Mouse (Mus musculus) midbrain, embryonic 14.5 days (tissue): ENCODE data around the gene Cd164l2. TPM values are rescaled to one million over a fixed set of nuclear protein-coding genes. Genes with fewer than 3 reads are reported as not detected.
A peak's percentile ranks its signal among the peaks of the same experiment; 100 is the strongest.

Source experiments
- ATAC-seq: fragments of 200-750 bp; cut with Nextera tagmentation; 2 replicates; pipeline ENCODE4 v1.8.0; 2017; ENCODE audit warnings: moderate number of reproducible peaks, moderate library complexity; ENCODE audit not compliant: low FRiP score, low TSS enrichment
- DNase-seq: peaks from one replicate; pipeline ENCODE4 v3.0.0-alpha.2; 2015
- H3K27ac ChIP-seq: fragments of 300-500 bp; sonication (generic); replicated peaks from 2 replicates; pipeline ENCODE4 v1.5.1; 2014; ENCODE audit warnings: mild to moderate bottlenecking, low read depth, low read length, moderate library complexity
- H3K27me3 ChIP-seq: fragments of 300-500 bp; sonication (generic); 2 replicates; pipeline ENCODE4 v1.6.1; 2014; ENCODE audit warnings: low read length, control low read depth, mixed read lengths; ENCODE audit not compliant: control insufficient read depth, insufficient read depth
- H3K36me3 ChIP-seq: fragments of 300-500 bp; sonication (generic); 2 replicates; pipeline ENCODE4 v1.6.1; 2014; ENCODE audit warnings: low read length, control low read depth; ENCODE audit not compliant: control insufficient read depth, insufficient read depth
- H3K4me1 ChIP-seq: fragments of 300-500 bp; sonication (generic); 2 replicates; pipeline ENCODE4 v1.6.1; 2014; ENCODE audit warnings: mild to moderate bottlenecking, antibody characterized with exemption, low read length, control low read depth; ENCODE audit not compliant: control insufficient read depth, insufficient read depth
- H3K4me2 ChIP-seq: fragments of 300-500 bp; sonication (generic); 2 replicates; pipeline ENCODE4 v1.6.1; 2014; ENCODE audit warnings: mild to moderate bottlenecking, low read length, moderate library complexity
- H3K4me3 ChIP-seq: fragments of 300-500 bp; sonication (generic); replicated peaks from 2 replicates; pipeline ENCODE4 v1.5.1; 2014; ENCODE audit warnings: low read depth, low read length
- H3K9ac ChIP-seq: fragments of 300-500 bp; sonication (generic); replicated peaks from 2 replicates; pipeline ENCODE4 v1.6.1; 2014; ENCODE audit warnings: mild to moderate bottlenecking, low read length, moderate library complexity
- H3K9me3 ChIP-seq: fragments of 300-500 bp; sonication (generic); 2 replicates; pipeline ENCODE4 v1.6.1; 2016; ENCODE audit warnings: low read length, control low read depth, mixed read lengths; ENCODE audit not compliant: control insufficient read depth
- WGBS: fragments of 180-500 bp; shearing (Covaris S2); extraction: QIAGEN DNeasy Blood & Tissue Kit; methylation state at CpG from one replicate; pipeline ENCODE4 v1.1.7; 2014; 5-methylcytosine and 5-hydroxymethylcytosine counted together
- polyA plus RNA-seq: library from polyadenylated mRNA; unstranded; fragments of >200 nt; fragmentation: Nextera tagmentation; extraction: Ambion mirVana; gene quantifications from 2 replicates; pipeline ENCODE4 v1.2.1, GENCODE M21; 2014

Cd164l2 gene
- polyA plus RNA-seq, 1 experiment from 2014 or later, result 0.95 TPM

DNA sequence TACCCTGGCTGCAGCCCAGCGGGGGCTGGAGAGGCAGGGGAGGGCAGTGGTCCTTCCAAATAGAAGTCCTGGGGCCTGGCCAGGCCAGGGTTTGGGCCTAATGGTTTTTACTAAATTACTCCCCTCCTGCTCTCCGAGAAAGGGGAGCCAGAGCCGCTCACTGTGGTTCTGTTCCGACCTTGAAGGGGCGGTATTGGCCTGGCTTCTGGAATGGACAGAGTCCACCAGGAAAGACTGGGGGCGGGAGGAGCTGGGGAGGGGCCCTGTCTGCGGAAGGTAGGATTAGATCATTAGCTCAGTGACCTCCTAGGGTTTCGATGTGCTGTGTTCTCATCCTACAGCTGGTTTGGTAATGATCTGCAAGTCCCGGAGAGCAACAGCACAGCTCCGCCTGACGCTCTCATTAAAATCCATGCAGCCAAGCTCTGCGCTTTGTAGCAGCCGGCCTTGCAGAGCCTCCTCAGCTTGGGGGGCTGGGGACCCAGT lies 14.1 kb upstream of the Cd164l2 start:
- Histone ChIP-seq H3K27me3 (no peaks in the 10 kb centered on the region), H3K27ac (peak overlapping the region; percentile 85), H3K4me3 (no peak overlapping the region), H3K9ac (0 out of 2 replicates have a peak overlapping the region, but pooled peaks have one; percentile 26), H3K36me3 (peaks cover 38% of the 10 kb centered on the region), H3K9me3 (no peaks in the 10 kb centered on the region), H3K4me2 (peak overlapping the region; percentile 17; the same call in 1 of the 2 replicates), H3K4me1 (peaks cover 46% of the 10 kb centered on the region)
- ATAC-seq (peak; percentile 32; the same call in 1 of the 2 replicates), DNase-seq (peak; percentile 75)
- 16% methylated on average over 13 of the region's 13 CpGs for WGBS

DNA sequence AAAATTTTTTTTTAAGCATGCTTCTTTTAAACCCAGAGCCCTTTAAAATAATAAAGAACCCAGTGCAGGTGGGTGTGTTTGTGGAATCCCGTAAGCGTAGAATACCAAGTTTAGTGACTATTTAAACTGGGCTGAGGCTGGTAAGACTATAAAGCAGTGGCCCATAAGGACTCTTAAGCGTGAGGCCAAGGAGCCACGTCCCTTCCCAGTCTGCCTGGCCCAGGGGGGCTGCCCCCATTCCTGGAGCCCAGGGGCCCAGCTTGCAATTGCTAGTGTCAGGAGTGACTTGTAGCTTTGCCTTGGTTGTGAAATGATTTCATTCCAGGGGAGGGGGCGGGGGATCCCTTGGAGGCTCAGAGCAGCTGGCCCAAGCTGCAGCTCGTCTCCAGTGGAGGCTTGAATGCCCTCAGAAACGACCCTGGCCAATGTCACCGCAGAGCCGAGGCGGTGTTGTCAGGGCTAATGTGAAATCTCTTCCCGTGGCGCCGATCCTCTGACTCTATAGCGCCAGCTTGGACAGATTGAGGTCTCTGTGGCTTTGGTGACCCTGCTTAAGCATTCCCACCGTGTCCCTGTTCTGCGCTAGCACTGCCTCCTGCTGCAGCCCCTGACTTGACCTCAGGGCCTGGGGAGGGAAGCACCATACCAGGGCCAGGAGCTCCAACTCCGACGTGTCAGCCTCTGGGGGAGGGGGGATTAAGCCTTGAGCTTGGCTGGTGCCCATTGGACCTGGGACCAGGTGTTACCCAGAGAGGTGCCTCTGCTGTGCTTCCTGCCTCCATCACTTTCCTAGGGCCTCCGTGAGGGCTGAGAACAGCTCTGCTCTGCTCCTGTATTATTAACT lies 13.4 kb upstream of the Cd164l2 start:
- Histone ChIP-seq H3K4me1 (peaks cover 48% of the 10 kb centered on the region), H3K27ac (peak overlapping the region; percentile 85)

DNA sequence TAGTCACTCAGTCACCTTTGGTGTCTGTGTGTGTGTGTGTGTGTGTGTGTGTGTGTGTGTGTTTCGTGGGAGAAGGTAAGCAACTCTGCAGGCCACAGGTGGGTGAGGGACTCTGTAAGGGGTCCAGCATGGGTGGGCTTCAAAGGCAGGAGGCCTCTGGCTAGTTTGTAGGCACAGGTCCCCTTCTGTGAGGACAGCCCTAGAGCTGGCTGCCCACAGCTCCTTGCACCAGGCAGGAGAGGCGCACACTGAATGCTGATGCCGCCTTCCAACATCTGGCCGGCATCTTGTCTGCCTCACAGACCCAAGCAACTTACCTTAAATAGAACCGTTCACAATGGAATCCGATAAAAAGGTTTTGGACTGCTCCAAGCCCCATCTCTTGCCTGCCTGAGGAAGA lies 12.2 kb upstream of the Cd164l2 start:
- no peaks in the 10 kb centered on the region for H3K27me3 ChIP-seq
- no peaks in the 10 kb centered on the region for H3K9me3 ChIP-seq
- no peak overlapping the region for H3K9ac ChIP-seq
- no peak for ATAC-seq
- no peak overlapping the region for H3K4me3 ChIP-seq
- H3K27ac ChIP-seq, result no peak overlapping the region
- DNase-seq, result no peak
- no peak overlapping the region for H3K4me2 ChIP-seq
- H3K36me3 ChIP-seq, result peaks cover 21% of the 10 kb centered on the region
- 78% methylated on average over 6 of the region's 6 CpGs for WGBS
- peaks cover 57% of the 10 kb centered on the region for H3K4me1 ChIP-seq

More for the DNA sequence above, 13.4 kb upstream of the Cd164l2 start:
- Histone ChIP-seq H3K27me3 (no peaks in the 10 kb centered on the region), H3K4me3 (no peak overlapping the region), H3K9me3 (no peaks in the 10 kb centered on the region), H3K9ac (0 out of 2 replicates have a peak overlapping the region, but pooled peaks have one; percentile 6), H3K4me2 (no peak overlapping the region), H3K36me3 (peaks cover 31% of the 10 kb centered on the region)
- peak; percentile 61 for DNase-seq
- WGBS, result 7% methylated on average over 19 of the region's 19 CpGs
- no peak for ATAC-seq

DNA sequence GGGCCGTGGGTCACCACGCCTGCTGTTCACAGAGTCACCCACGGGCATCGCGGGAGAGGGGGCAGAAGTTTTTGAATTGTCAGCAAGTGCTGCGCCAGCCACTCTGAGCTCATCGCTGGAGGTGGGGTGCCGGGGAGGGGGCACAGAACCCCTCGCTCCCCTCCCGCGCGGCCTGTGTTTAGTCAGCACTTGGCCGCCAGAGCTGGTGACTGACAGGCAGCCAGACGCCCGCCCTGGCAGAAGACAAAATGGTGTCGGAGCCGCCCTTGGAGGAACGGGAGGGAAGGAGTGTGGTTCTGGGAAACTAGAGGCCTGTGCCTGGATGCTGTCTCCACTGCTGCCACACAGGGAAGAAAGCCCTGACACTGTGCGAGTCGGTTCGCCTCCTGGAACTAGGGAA lies 11.6 kb upstream of the Cd164l2 start:
- Histone ChIP-seq H3K9me3 (no peaks in the 10 kb centered on the region), H3K27me3 (no peaks in the 10 kb centered on the region), H3K4me1 (peaks cover 59% of the 10 kb centered on the region), H3K4me2 (no peak overlapping the region), H3K36me3 (peaks cover 16% of the 10 kb centered on the region), H3K9ac (peak overlapping the region; percentile 12; the same call in 1 of the 2 replicates), H3K4me3 (no peak overlapping the region), H3K27ac (no peak overlapping the region; the same call in 1 of the 2 replicates)
- no peak for DNase-seq
- 38% methylated on average over 21 of the region's 21 CpGs for WGBS
- no peak for ATAC-seq

DNA sequence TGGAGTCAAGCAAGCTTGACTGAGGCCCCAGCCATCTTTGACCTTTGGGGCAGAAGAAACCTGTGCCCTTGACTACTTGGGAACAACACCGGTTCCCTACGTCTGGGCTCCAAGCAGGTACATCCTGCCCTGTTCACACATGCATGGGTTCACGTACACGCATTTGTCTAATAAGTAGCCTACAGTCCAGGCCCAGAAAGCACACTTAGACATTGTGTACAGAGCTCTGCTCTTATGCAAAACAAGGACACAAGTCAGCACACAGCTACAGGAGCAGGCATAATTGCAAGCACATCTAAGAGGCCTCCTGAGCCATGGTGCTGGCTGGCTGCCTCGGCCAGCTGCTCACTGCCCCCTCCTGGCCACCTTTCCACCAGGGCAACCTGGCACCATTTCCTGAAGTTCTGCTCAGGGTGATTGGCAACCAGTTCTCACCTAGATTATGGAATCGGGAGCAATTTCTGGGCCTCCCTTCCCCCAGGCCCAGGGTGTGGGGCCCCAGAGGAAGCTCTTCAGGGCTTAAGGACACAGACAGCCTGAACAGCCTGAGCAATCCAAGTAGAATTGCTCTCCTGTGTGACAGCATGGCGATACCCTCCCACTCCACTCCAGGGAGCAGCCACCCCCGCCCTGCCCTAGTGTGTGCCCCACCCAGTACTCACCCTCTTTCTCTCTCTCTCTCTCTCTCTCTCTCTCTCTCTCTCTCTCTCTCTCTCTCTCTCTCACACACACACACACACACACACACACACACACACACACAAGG lies 10.7 kb upstream of the Cd164l2 start:
- H3K27me3 ChIP-seq, result no peaks in the 10 kb centered on the region
- no peaks in the 10 kb centered on the region for H3K9me3 ChIP-seq
- H3K4me3 ChIP-seq, result no peak overlapping the region
- peak overlapping the region; percentile 41; the same call in 1 of the 2 replicates for H3K27ac ChIP-seq
- ATAC-seq (no peak), DNase-seq (peak; percentile 72)
- peaks cover 57% of the 10 kb centered on the region for H3K4me1 ChIP-seq
- WGBS, result 76% methylated on average over 8 of the region's 8 CpGs
- no peak overlapping the region for H3K9ac ChIP-seq
- H3K4me2 ChIP-seq, result no peak overlapping the region
- peaks cover 7% of the 10 kb centered on the region; the same call in 1 of the 2 replicates for H3K36me3 ChIP-seq

DNA sequence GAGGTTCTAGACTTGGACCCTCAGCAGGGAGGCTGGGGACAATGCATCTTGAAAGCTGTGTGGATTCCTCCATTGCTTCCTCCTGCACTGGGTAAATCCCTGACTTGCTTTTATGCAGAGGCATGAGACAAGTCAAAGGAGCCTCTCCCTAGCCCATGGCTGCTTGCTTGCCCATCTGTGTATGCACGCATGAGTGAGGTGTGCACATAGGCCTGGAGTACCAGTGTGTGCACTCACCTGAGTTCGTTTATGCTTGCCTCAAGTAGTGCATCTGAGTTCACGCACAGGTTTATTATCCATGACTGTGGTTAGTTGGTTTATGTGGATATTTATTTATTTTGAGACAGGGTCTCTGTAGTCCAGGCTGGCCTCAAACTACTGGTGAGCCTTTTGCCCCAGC lies 9.7 kb upstream of the Cd164l2 start:
- H3K4me1 ChIP-seq, result peaks cover 46% of the 10 kb centered on the region
- no peak overlapping the region for H3K9ac ChIP-seq
- H3K27ac ChIP-seq, result no peak overlapping the region
- no peak overlapping the region for H3K4me2 ChIP-seq
- 91% methylated on average over 3 of the region's 3 CpGs for WGBS
- no peaks in the 10 kb centered on the region for H3K27me3 ChIP-seq
- H3K4me3 ChIP-seq, result no peak overlapping the region
- H3K9me3 ChIP-seq, result no peaks in the 10 kb centered on the region
- no peak for DNase-seq
- no peak for ATAC-seq
- H3K36me3 ChIP-seq, result no peaks in the 10 kb centered on the region

DNA sequence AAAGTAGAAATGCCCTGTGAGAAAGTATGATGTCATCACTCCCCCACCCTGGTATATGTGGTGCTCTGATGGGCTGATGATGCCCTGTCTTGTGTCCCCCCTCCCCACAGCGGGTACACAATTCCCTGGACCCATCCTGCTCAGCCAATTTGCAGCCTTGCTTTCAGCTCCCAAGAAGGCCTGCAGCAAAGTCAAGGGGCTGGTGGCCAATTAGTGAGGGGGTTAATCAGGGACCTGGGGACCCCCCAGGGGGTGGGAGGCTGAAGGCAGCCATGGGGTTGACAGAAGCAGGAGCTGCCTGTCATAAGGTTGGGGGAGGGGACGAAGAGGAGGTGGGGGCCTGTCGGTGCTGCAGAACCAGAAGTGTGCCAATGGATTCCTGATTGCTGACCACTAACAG lies 8.3 kb upstream of the Cd164l2 start:
- no peaks in the 10 kb centered on the region for H3K27me3 ChIP-seq
- H3K27ac ChIP-seq, result no peak overlapping the region
- 57% methylated on average over 3 of the region's 3 CpGs for WGBS
- H3K9me3 ChIP-seq, result no peaks in the 10 kb centered on the region
- no peak overlapping the region for H3K4me2 ChIP-seq
- H3K4me3 ChIP-seq, result no peak overlapping the region
- peaks cover 33% of the 10 kb centered on the region for H3K4me1 ChIP-seq
- no peaks in the 10 kb centered on the region for H3K36me3 ChIP-seq
- ATAC-seq (no peak), DNase-seq (no peak)
- H3K9ac ChIP-seq, result no peak overlapping the region; the same call in 1 of the 2 replicates

DNA sequence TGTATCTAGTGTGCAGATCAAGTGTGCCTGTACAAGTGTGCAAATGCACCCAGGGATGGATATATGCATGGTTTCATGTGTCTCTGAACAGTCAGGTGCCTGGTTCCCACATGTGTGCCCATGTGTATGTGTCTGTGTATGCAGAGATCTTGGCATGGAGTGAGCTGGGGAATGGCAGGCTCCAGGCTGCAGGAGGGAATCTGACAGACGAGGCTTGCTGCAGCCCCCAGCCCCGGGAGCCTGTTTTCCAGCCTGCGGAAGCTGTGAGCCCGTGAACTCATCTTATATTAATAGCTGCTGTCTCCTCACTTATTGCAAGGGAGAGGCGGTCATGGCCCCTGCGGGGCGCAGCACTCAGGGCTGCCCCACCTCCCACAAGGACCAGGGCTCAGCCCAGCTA lies 7.6 kb upstream of the Cd164l2 start:
- no peak for ATAC-seq
- H3K36me3 ChIP-seq, result no peaks in the 10 kb centered on the region
- no peaks in the 10 kb centered on the region for H3K9me3 ChIP-seq
- WGBS, result 44% methylated on average over 7 of the region's 7 CpGs
- peak; percentile 47 for DNase-seq
- no peak overlapping the region for H3K4me3 ChIP-seq
- no peak overlapping the region for H3K4me2 ChIP-seq
- H3K27me3 ChIP-seq, result no peaks in the 10 kb centered on the region
- H3K4me1 ChIP-seq, result peaks cover 27% of the 10 kb centered on the region; the same call in 1 of the 2 replicates
- peak overlapping the region; percentile 61 for H3K27ac ChIP-seq
- H3K9ac ChIP-seq, result no peak overlapping the region
